Mouse (Mus musculus) frontal cortex, postnatal 25 days (tissue): ENCODE results near the gene Zfp626.
A peak's percentile ranks its signal among the peaks of the same experiment; 100 is the strongest.
"Not testable (repeated sequence)": the region's sequence is repeated elsewhere in the genome, so short reads cannot be mapped to it uniquely, and the experiment has no call there.

Experiments
- DNase-seq, 2 experiments: peaks; one replicate each; pipeline ENCODE4 v3.0.0; 2022; ENCODE audit warnings: low spot score in 2 of 2

The Zfp626 gene

GRCm38 (mm10) chr7:27806896-27807295 lies at the start of gene Zfp626:
Zfp626 (plus strand) TSS chr7:27807196.
- not testable (repeated sequence) for DNase-seq

- no peak for DNase-seq
Measured at GRCm38 (mm10) chr7:27765176-27765886, 41.7 kb upstream of the Zfp626 start.

DNA sequence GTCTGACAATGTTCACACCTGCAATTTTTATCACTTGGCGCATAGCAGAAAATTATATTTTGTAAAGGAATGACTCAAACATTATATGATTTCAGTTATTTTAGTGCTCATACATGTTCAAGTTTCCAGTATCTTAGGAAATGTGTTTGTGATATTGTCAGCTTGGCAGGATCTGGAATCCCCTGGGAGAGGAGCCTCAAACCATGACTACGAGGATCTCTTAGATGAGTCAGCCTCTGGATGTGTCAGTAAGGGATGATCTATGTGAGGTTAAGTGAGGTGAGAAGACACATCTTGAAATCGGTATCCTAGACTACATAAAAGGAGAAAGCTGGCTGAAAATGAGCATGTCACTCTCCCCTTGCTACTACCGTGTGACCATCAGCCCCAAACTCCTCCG lies 17.7 kb upstream of the Zfp626 start:
- DNase-seq, result no peak

DNA sequence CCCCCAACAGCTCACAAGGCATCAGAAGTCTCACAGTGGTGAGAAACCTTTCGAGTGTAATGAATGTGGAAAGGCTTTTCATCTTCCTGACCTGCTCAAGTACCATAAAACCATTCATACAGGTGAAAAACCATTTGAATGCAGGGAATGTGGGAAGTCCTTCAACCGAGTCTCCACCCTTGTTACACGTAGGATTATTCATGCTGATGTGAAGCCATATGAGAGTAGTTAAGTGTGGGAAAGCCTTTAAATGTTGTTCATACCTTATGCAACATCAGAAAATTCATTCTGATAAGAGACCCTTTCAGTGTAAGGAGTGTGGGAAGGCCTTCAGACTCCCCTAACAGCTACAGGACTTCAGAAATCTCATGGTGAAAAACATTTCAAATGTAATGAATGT lies 13.1 kb upstream of the Zfp626 start:
- not testable (repeated sequence) for DNase-seq

DNA sequence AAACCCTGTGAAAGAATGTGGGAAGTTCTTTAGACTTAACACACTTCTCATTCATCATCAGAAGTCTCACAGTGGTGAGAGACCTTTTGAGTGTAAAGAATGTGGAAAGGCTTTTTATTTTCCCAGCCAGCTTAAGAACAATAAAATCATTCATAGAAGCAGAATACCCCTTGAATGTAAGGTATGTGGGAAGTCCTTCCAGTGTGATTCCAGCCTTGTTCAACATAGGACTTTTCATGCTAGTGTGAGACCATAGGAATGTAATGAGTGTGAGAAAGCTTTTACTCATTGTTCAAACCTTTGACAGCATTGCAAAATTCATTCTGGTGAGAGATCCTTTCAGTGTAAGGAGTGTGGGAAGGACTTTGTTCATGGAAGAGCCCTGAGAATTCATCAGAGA lies 12.4 kb upstream of the Zfp626 start:
- no peak for DNase-seq

DNA sequence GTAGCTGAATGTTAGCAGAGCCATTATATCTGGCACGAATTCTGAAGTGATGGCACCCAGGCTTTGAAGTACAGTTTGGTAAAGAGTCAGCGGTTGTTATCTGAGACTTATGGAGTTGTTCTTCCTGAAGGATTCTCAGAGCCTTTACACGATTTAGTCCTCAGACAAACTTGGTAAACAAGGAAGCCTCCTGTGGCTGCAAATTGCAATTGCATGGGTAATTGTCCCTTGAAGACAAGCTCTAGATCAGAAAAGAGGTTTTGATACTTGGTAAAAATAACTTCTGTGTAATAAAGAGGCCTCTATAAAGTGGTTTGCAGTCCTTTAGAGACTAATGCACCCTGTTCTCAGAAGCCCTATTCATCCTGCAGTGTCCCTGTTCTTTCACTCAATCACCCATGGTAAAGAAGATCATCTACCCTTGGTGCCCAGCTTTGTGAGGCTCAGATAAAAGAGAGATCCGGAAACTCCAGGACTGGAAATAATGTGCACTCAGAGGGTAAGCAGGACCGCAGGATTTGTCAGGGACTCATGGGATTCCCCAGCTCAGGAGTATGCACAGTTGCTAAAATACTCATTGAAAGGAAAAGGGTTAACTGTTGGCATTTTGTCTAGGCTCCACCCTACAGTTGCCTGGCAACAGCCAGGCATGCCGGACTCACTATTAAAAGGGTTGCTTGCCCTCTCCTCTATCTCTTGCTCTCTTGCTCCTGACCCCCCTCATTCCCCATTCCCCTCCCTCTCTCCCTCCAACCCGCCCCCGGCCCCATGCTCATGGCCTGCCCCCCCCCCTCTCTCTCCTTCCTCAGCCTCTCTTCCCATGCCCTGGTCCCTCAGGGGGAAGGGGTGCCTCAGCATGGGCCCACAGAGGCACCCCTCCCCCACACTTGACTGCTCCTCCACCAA lies 8.8 kb upstream of the Zfp626 start:
- DNase-seq, result no peak

GRCm38 (mm10) chr7:27801137-27801536 lies 5.9 kb upstream of the Zfp626 start:
- DNase-seq, result no peak

GRCm38 (mm10) chr7:27802986-27803385 lies 4.0 kb upstream of the Zfp626 start:
- no peak for DNase-seq

GRCm38 (mm10) chr7:27804297-27805030 lies 2.5 kb upstream of the Zfp626 start:
- DNase-seq, result peak; percentile 68 to 82

- DNase-seq, result not testable (repeated sequence)
Measured at GRCm38 (mm10) chr7:27807305-27807704, 309 bp downstream of the Zfp626 start.

DNA sequence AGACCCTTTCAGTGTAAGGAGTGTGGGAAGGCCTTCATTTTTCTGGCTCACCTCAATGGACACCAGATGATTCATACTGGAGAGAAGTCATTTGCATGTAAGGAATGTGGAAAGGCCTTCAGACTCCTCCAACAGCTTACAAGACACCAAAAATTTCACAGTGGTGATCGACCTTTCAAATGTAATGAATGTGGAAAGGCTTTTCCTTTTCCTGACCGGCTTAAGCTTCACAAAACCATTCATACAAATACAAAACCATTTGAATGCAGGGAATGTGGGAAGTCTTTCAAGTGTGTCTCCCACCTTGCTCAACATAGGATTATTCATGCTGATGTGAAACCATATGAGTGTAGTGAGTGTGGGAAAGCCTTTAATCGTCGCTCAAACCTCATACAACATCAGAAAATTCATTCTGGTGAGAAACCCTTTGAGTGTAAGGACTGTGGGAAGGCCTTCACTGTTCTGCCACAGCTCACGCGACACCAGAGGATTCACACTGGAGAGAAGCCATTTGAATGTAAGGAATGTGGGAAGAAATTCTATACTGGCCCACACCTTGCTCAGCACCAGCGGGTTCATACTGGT lies 11.6 kb downstream of the Zfp626 start:
- no peak for DNase-seq

DNA sequence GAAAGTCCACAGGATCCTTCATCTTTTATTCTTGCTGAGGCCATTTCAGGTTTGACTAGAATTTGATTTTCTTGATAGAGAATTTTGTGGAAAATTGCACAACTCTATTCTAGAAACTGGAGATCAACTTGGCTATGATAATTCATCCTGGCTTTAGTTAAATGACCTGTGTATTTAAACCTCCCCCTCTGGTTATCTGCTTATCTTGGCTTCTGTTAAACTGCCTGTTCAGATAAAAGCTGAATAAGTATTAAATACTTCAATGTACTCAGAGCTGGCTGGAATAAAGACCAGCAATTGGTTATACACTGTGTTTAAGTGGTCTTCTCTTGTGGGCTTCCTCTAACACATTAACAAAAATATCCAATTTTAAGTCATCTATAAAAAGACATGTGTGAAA lies 15.6 kb downstream of the Zfp626 start:
- DNase-seq, result no peak

- no peak for DNase-seq
Measured at GRCm38 (mm10) chr7:27834131-27834530, 27.1 kb downstream of the Zfp626 start.

DNA sequence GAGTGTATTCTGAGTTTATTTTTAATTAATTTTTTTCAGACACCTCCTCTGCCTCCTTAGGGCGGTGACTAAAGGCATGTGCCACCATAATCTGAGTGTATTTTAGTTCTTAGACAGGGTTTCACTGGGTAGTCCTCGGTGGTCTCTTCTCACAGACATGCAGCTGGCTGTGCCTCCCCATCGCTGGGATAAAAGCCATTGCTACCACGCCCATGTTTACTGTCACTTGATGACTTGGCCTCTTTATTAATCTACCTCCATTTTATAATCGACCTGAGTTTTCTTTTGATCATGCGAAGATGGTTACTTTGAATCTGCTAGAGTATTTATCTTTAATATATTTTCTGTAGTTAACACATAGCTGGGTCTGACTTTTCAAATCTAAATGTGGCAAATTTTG lies 30.9 kb downstream of the Zfp626 start:
- no peak for DNase-seq

- peak; percentile 78 to 85 for DNase-seq
Measured at GRCm38 (mm10) chr7:27838323-27839249, 31.6 kb downstream of the Zfp626 start, which contains the start of gene Zfp59. Zfp59 (plus strand) TSS chr7:27838607.

DNA sequence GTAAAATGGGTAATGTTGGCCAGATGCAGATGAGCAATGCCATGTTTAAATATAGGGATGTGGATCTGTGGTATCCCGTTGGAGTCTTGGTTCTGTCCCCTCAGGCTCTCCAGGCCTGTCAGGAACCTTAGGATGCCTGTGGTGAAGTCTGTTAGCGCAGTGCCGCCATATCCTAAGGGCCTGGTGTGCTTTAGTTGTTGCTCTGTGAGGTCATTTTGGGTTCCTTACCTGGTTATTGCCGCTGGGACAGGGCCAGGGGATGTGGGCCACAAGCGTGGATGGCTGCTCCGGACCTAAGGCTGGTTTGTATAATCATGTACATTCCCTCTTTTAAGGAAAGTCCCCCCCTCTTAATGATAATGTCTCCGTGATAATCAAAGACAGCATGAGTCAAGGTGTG lies 32.6 kb downstream of the Zfp626 start:
- no peak for DNase-seq

GRCm38 (mm10) chr7:27840104-27840503 lies 33.1 kb downstream of the Zfp626 start:
- no peak for DNase-seq

DNA sequence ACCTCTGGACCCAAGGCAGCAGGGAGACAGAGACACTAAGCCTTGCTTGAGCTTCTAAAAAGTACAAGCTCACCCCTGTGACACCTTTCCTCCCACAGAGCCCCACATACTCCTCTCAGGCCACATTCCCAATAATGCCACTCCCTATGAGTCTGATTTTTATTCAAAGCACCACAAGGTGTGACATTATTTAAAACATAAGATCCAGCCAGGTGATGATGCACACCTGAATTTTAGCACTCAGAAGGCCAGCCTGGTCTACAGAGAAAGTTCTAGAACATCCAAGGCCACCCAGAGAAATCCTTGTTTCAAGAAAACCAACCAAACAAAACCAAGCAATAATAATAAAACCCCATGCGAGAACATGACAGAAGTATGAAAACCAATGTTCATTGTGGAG lies 50.2 kb downstream of the Zfp626 start, which contains the start of gene Zfp607a:
Gene Zfp607a, plus strand, starts transcription at position 301 of the 400 bp plus-strand sequence.
- no peak for DNase-seq

DNA sequence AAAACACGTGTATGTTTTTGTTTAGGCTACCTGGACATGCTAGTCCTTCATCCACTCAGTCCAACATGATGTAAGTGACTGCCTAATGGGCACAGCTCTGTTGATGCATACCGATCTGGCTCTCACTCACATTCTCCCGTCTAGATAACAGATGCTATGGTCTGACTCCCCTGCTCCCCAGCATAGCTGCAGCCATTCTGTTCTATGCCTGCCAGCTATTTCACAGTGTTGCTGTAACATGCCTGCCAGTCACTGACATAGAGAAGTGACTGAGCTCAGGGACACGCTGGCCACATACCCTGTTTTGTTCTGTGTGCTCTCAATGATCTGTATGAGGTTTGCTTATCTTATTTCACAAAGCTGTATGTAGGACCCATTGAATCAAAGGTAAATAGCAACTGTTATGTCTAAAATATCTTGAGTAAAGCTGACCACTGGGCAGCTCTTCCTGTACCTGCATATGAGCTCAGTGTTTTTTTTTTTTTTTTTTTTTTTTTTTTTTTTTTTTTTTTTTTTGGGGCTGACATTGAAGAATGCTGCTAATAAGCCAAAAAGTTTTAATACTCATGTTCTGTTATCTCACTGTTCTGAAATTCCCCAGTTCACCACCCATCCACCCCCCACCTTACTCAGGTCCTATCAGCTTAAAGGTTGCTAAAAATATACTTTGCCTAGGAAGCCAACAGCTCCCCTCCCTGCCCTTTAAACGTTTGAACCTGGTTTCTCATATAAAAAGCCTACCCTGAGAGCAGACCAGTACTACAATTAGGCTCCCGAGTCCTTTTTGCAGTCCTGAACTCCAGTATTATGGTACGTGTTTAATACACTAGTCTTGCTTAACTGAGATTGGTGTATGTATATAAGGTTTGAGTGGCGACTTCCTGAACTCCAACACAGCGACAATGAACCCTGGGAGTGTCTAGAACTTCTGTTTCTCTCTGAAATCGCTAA lies 52.6 kb downstream of the Zfp626 start:
- DNase-seq, result no peak
